Mouse (Mus musculus) activated CD4-positive, CD25-positive, alpha-beta regulatory T cell, adult 4 months (primary cell): ENCODE results near the gene Lgals4. TPM values are rescaled to one million over a fixed set of nuclear protein-coding genes. Genes with fewer than 3 reads are reported as not detected.
A peak's percentile ranks its signal among the peaks of the same experiment; 100 is the strongest.

ENCODE experiments used
- ATAC-seq: one replicate; pipeline ENCODE4 v1.8.0; 2017
- polyA plus RNA-seq, 2 experiments: library from polyadenylated mRNA; unstranded; fragments of 100-300 nt; shearing (Covaris generic); gene quantifications; one replicate each; pipeline ENCODE4 v1.2.1; 2017

Gene Lgals4
- polyA plus RNA-seq, 2 experiments from 2014 or later, result 20.1 to 27.2 TPM

DNA sequence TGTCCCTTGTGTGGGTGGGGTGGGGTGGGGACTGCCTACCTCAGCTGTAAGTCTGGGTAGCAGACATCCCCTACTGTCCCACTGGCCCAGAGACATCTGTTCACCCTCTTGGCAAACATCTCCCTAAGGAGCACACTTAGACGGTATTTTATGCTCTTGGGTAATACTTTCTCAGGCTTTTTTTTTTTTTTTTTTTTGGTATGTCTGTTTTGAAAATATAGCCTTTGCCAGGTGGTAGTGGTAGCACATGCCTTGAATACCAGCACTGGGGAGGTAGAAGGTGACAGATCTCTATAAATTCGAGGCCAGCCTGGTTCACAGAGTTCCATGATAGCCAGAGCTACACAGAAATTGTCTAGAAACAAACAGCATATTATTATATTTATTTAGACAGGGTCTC is 9.7 kb upstream of the Lgals4 start:
- ATAC-seq, result no peak

DNA sequence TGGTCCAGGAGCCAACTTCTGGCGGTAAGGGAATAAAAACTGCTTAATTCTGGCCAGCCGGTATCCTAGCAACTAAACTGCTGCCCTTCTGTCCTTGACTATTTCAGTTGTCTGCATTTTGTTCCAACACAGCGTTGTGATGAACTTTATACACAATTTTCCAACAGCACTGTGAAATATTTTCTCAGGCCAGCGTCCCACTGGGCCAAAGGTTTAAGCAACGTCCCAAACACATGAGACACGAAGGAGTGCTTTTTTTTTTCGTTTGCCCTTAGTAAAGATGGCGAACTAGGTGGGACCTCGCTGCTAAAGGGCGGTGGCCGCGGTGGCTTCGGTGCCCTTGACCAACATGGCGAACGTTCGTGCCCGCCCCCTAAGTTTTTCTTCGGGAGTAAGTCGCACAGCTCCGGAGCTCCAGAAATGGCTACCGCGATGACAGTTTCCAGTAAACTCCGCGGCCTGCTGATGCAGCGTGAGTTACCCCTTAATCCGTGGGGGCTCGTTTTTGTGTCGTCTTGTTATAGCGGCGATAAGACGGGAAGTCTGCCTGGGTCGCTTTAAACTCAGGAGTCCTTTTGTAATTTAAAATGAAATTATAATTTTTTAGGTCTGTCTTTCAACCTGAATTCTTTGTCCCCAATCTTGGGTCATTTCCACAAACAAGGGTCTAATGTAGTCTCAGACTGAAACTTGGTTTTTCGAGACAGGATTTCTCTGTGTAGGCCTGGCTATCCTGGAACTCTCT is 8.5 kb upstream of the Lgals4 start, which contains the start of gene Ech1:
Gene Ech1 (plus strand): TSS at position 277 of the 745 bp plus-strand sequence.
- peak; percentile 73 for ATAC-seq

DNA sequence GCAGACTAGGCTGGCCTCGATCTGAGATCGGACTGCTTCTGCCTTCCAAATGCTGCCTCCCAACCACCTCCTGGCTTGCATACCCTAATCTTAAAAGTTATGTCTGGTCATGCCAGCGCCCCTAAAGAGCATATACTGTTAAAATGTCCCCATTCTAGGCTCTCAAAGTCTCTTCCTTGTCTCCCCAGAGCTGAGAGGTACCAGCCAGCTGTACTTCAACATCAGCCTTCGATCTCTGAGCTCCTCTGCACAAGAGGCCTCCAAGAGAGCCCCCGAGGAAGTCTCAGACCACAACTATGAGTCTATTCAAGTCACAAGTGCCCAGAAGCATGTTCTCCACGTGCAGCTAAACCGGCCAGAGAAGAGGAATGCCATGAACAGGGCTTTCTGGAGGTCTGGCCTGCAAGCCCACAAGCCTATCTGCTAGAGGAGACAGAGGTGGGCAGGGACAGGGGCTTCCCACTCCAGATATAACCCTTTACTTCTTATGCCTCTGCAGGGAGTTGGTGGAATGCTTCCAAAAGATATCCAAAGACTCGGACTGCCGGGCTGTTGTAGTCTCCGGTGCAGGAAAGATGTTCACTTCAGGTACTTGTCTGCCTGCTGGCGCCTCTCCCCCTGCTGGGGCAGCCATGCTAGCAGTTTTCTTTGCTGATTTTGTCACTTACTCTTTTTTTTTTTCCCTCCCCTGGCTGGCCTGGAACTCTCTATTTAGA is 7.8 kb upstream of the Lgals4 start:
- ATAC-seq, result peak; percentile 16

DNA sequence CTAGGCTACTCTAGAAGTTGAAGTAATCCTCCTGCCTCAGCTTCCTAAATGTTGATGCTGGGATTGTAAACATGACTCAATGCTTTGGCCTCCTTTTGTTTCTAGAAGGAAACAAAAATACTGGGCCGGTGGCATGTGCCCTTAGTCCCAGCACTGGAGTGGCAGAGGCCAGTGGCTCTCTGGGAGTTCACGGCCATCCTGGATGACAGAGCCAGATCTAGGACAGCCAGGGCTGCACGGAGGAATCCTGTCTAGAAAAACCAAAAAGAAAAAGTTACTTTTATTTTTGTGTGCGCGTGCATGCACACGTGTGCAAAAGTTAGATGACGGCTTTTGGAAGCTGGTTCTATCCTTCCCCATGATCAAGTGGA is 7.3 kb upstream of the Lgals4 start:
- ATAC-seq, result no peak

DNA sequence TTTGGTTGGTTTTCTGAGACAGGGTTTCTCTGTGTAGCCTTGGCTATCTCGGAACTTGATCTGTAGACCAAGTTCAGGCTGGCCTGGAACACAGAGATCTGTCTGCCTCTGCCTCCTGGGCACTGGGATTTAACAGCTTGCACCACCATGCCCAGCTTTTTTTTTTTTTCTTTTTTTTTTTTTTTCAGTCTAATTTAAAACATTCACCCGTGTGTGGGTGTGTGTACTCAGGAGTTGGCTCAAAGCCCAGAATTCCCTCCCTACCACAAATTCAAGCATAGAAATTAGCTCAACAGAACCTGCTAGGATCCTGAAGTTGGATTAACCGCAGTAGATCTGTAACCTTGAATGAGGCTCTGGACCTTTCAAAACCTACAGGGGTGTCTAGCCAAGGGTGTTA is 6.3 kb upstream of the Lgals4 start:
- no peak for ATAC-seq

DNA sequence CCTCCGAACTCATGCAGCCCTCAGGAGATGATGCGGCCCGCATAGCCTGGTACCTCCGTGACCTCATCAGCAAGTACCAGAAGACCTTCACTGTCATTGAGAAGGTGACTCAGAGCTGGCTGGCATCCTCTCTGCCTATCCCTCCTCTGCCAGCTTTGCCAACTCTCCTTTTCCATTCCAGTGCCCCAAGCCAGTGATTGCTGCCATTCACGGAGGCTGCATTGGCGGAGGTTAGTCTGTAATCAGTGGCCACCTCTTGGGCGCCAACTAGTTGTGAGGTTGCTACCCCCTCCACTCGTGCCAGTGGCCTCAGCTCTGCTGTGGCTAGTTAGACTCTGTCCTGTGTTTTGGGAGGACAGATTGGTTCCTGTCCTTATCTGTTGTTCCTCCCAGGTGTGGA is 3.8 kb upstream of the Lgals4 start:
- ATAC-seq, result no peak

DNA sequence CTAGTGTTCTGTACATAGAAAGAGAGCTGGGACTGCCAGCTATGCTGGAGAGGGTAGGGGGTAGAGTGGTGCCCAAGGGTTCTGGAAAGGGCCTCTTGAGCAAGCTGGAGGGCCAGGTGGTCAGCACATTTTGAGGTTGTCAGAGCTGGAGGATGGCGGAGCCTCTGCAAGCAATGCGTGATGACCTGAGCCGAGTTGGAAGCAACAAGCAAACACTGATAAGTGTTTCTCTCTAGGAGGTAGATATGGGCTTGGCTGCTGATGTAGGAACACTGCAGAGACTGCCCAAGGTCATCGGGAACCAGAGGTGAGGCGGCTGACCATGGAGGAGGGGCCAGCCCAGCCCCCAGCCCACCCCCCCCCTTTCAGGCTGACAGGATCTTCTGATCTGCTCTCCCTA is 2.7 kb upstream of the Lgals4 start:
- ATAC-seq, result no peak

DNA sequence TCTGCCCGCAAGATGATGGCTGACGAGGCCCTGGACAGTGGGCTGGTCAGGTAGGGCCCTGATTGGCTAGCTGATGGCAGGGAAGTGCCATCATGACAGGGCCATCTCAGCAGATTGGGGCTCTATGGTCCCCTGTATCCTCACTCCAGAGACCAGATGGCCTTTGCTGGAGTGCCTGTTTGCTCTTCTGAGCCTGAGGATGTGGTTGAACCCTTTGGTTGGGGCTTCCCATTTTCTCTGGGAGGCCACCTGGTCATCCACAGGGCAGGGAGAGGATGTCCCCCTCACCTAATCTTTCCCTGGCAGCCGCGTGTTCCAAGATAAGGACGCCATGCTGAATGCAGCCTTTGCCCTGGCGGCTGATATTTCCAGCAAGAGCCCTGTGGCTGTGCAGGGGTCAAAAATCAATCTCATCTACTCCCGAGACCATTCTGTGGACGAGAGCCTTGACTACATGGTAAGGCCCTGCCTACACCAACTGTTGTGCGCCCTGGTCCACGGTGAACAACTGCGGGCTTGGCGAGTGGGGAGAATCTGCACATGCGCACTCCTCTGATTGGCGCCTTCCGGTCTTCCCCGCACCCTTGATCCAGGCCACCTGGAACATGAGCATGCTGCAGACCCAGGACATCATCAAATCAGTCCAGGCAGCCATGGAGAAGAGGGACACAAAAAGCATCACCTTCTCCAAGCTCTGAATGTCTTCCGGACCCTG is 2.1 kb upstream of the Lgals4 start:
- ATAC-seq, result no peak

DNA sequence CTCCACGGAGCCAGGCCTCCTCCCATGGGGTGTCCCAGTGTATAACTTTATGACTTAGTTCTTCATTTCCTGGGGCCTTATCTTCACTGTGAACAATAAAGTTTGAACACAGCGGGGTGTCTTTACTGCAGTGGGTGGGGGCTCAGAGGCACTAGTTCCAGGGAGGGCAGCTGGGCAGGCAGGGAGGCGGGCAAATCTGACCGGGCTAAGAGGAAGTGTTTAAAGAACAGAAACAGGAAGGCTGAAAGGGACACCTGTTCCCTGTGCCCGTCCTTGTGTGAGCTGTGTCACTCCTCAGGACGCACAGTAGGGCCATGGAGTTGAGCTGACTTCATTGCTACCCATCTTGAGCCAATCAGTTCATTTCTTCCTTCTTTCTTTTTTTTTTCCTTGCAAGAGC is 1.5 kb upstream of the Lgals4 start:
- ATAC-seq, result no peak

DNA sequence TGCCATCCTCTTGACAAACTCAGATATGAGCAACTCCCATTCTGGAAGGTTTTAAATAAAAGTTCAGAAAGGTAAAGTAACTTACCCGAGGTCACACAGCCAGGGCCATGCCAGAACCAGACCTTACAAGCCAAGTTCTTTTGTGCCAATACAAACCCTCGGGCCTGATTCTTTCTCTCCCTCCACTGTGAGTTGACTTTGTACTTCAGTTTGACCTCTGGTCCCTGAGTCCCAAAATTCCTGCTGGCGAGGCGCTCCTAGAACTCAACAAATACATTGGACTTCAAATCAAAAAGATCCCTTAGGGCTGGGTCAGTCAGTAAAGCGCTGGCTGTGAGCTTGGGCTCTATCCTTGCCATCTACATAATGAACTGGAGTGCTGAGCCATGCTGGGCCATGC is 3.3 kb downstream of the Lgals4 start:
- no peak for ATAC-seq

DNA sequence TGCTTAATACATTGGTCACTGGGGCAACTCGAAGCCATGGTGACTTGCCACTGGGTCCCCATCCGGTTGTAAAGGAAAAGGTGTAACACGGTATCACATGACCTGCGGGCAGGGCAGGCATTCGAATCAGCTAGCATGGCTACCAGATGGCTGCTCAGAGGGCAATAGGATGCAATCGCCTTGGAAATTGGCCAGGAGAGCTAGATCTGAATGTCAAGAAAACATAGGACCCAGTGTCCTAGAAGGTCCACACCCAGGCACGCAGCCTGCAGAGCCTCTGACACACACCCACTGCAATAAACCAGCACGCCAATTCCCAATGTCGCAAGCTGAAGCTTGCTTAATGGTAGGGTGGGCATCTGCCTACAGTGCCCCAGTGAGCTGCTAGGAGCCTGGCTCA is 4.7 kb downstream of the Lgals4 start:
- ATAC-seq, result no peak

DNA sequence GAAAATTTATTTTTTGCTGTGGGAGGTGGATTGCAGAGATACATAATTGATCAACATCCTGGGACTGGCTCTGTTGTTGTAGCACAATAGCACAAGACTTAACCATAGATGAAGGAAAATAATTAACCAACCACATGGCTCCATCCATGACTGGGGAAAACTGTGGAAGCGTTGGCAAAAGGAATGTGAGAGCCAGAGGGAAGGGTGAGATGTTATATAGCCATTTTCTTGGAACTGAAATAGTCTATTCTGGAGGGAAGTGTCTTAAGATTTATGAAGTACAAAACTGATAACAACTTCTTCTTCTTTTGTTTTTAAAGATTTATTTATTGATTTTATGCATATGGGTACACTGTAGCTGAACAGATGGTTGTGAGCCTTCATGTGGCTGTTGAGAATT is 13.6 kb downstream of the Lgals4 start:
- ATAC-seq, result no peak

DNA sequence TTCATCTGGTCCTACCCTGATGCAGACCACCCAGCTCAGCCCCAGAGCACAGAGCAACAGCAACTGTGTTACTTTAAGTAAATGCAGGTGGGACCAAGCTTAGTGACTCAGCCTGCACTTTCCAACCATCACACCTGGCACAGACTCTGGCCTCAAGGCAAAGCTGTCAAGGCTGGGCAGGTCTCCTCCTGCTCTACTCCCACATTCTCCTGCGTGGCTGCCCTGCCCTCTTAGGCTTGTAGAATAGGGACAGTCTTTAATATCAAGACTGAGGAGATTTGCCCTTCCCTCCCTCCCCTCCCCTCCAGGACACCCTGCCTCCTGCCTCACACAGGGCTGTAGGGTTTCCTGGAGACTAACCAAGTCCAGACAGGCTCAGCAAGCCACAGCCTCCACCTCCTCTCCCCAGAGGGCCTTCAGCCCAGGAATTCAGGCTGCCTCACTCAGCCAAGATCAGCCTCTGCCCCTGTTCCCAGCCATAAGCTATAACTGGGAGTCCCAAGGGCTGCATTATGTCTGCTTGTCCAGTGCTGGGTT is 16.1 kb downstream of the Lgals4 start:
- ATAC-seq, result no peak

DNA sequence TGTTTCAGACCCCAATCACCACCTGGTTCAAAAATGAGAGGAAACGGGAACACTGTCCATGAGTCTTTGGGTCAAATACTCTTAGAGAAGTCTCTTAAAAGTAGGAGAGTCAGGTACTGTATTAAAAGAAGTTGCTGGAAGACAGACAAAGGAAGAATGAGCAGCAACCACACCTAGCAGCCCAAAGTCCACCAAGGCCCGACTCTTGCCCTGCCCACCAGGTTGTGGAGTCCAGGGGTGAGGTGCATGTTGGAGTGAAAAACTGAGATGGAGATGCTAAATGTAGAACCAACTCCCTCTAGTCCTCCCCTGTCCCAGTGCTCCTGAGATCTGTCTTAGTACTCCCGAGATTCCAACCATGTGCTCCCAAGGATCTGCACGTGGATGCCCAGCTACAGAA is 17.0 kb downstream of the Lgals4 start:
- ATAC-seq, result no peak

DNA sequence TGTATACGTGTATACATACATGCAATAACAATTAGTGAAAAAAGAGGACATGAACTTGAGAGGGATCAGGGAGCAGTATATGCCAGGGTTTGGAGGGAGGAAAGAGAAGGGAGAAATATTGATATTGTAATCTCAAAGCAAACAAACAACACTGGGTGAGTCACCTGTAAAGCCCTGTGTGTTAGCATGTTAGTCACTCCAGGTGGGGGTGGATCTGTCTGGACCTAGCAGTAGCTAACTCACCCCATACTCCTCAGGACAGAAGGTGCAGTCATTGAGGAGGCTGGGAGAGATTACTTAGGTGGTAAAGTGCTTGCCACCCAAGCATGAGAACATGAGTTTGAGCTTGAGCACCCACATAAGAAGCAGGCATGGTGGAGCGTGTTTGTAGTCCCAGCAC is 26.3 kb downstream of the Lgals4 start:
- no peak for ATAC-seq

DNA sequence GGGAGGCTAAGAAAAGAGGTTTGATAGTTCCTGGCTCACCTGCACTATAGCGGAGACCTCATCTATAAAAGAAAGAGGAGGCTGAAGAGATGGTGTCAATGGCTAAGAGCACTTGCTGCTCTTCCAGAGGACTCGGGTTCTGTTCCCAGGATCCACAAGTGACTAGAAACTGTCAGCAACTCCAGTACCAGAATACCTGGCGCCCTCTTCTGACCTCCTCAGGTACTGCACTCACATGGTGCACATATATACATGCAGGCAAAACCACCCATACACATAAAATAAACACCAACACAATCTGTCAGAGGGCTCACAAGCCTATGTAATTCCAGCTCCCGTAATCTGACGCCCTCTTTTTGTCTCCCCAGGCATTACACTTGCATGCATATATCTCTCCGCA is 27.2 kb downstream of the Lgals4 start:
- no peak for ATAC-seq

DNA sequence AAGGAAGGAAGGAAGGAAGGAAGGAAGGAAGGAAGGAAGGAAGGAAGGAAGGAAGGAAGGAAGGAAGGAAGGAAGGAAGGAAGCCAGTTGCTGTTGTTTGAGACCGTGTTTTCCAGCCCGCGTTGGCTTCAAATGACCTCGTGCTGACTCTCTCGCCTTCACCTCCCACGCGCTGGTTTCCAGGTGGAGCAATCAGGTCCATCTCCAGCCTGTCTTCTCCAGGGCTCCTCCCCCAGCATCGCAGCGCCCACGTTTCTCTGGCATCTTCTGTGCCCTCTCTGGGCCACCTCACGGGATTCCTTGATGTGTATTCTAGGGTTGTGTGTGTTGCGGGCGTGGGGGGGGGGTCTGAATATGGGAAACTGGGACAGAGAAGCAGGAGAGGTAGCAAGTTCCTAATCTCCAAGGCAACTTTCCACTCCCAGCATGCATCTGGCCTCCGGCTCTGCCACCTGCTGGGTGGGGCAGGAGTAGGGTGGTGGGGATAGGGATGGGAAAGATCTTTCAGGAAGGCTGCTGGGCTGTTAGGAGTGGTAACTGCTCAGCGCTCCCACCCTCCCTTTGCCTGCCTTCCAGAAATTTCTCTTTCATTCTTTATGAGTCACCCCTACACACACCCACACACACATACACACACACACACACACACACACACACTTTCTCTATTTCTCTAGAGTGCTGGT is 29.3 kb downstream of the Lgals4 start:
- ATAC-seq, result no peak

DNA sequence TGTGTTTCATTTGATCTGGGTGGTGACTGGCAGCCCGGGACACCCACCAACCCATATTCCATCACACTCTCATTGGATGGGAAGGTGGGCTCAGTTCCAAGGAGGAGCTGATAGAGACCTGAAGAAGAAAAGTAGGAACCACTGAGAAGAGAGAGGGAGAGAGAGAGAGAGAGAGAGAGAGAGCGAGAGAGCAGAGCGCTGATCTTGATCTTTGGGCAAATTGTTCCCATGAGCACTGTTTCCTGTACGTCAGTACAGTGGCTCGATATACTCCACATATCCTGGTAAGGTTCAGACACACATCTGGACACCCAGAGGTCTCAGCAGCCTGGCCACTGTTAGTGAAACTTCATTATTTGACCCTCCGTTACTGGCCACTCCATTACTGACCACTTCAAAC is 29.9 kb downstream of the Lgals4 start, which contains the start of gene Lgals7:
Gene Lgals7 (plus strand): TSS at position 314 of the 400 bp plus-strand sequence.
- no peak for ATAC-seq

DNA sequence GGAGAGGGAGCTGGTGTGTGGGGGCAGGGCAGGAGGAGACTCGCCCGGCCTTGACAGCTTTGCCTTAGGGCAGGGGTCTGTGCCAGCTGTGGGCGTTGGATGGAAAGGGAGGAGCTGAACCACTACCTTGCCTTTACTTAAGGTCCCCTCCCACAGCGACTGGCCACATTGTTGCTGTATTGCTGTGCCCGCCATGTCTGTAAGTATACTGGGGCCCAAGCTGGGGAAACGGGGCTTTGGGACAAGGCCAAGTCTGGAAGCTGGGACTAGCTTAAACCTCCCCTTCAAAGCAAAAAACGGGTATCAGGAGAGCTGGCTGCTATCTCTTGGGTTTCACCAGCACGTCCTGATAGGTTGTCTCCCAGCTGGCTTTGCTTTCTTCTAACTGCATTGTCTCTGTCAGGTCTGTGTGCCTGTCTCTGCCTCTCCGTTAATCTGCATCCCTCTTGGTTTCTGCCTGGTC is 30.7 kb downstream of the Lgals4 start:
- no peak for ATAC-seq

DNA sequence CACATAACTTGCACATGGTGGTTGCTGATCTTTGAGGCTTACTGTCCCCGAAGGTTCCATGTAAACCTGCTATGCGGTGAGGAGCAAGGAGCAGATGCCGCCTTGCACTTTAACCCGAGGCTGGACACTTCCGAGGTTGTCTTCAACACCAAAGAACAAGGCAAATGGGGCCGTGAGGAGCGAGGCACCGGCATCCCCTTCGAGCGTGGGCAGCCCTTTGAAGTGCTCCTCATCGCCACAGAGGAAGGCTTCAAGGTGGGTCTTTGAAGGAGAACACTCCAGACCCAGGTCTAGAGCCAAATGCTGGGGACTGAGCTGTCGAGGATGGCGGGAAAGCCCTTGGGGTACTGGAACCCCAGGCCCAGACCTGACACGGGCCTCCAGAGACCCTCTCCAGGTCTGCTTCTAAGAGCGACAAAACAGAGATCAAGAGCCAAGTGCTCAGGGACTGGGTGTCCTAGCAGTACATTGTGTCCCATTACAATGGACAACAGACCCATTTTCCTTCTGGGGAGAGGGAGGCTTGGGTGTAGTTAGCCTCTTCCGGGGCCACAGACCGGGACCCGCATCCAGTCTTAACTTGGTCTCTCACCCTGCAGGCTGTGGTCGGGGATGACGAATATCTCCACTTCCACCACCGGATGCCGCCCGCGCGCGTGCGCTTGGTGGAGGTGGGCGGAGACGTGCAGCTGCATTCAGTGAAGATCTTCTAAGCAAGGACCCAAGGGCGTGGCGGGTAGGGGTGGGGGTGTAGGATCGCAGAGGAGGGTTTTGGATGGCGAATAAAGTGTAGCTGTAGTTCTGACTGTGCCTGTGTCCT is 32.0 kb downstream of the Lgals4 start:
- ATAC-seq, result peak; percentile 92

DNA sequence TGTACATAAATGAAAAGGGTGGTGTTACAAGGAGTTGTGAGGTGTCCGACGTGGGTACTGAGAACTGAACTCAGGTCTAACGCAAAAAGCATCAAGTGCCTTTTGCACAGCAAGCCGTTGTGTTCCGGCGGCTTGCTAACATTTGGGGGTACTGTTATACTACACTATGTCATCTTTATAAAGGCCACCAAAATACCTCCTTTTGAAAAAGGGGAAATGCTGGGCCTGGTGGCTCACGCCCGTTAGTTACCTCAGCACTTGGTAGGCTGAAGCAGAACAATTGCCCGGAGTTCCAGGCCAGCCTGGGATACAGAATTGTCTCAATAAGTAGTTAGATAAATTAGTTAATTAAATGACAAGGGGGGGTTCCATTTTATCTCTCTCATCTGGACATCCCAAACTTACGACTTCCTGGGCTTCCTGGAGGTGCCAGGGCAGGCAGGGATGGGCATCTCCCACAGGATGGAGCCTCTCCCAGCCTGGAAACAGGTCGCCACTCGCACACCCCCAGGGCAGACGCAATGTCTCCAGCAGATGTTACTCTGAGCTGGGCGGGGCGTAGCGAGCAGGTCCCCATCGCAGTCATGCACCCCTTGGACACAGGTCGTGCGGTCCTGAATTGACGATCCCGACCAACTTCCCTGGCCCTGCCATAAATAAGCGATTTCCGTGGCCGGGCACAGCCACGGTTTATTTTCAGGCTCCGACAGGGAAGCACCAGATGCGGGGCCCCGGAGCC is 33.3 kb downstream of the Lgals4 start:
- ATAC-seq, result no peak
